Mouse (Mus musculus) layer of hippocampus, postnatal 25 days (tissue): ENCODE results near the gene Hoxb4. TPM values are rescaled to one million over a fixed set of nuclear protein-coding genes. Genes with fewer than 3 reads are reported as not detected.

Source experiments
- DNase-seq, 2 experiments: peaks; one replicate each; pipeline ENCODE4 v3.0.0; 2022; ENCODE audit warnings: mixed read lengths in 2 of 2, low spot score in 1 of 2; ENCODE audit errors: extremely low spot score in 1 of 2
- microRNA-seq, 2 experiments: library from miRNA; unstranded; fragments of <30 nt; microRNA quantifications; one replicate each; pipeline ENCODE4 v1.2.0; 2021
- total RNA-seq, 2 experiments: library from RNA; stranded (reverse); gene quantifications; 2 replicates each; pipeline ENCODE4 v1.2.3; 2021

Gene Hoxb4
- total RNA-seq, 2 experiments from 2014 or later = not detected

DNA sequence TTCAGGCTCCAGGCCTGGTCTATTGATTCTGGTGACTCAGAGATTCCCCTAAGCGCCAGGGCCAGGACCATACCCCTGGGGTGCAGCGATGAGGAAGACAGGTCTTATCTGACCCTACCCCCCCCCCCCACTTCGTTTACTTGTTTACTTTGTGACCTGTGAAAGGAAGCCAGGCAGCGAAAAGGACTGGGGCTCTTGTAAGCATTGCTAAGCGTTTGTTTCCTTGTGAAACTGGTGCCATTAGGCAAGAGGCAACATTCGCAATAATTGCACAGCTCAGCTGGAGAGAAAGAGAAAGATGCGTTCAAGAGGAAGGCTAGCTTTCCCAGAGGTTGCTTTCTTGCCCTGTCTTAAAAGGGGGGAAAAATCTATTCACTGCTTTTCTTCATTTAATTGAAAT lies 51.1 kb downstream of the Hoxb4 start:
- no peak for DNase-seq

Small RNA genes within 50 kb of the gene (microRNA-seq; reads per million reads assigned to microRNA genes)
- gene Mir10a = 8.4 to 12.3 reads per million in 2 experiments

Other genes starting within 250 kb of the Hoxb4 start
- 100 to 1,000 TPM; 430 to 475 TPM for gene Atp5g1, start 242.6 kb upstream of the Hoxb4 start, total RNA-seq
- not detected for gene Calcoco2, start 206.3 kb upstream of the Hoxb4 start, total RNA-seq
- gene Ttll6, start 184.5 kb upstream of the Hoxb4 start, total RNA-seq = under 1 TPM; 0.12 to 0.40 TPM
- gene Hoxb13, start 124.0 kb upstream of the Hoxb4 start, total RNA-seq = not detected
- not detected for gene Hoxb9, start 46.8 kb upstream of the Hoxb4 start, total RNA-seq
- not detected for gene Hoxb8, start 36.4 kb upstream of the Hoxb4 start, total RNA-seq
- not detected for gene Hoxb7, start 31.6 kb upstream of the Hoxb4 start, total RNA-seq
- not detected for gene Hoxb6, start 25.8 kb upstream of the Hoxb4 start, total RNA-seq
- gene Hoxb5, start 14.9 kb upstream of the Hoxb4 start, total RNA-seq = not detected
- not detected for gene Hoxb3, start 5.1 kb downstream of the Hoxb4 start, total RNA-seq
- not detected for gene Hoxb2, start 32.3 kb downstream of the Hoxb4 start, total RNA-seq
- not detected for gene Hoxb1, start 47.5 kb downstream of the Hoxb4 start, total RNA-seq
- gene Skap1, start 146.3 kb downstream of the Hoxb4 start, total RNA-seq = 1 to 10 TPM; 1.2 to 1.3 TPM